18 mouse cellular contexts compared by ENCODE assay signal in genomic region chr2:156764022-156764421, GRCm38 (mm10). TPM values are rescaled to one million over a fixed set of nuclear protein-coding genes. Genes with fewer than 3 reads are reported as not detected.
DNase-seq lines count a peak whose midpoint lies in the region; ATAC-seq lines count a peak whose summit lies in the region.
"Had no signal": no experiment of that assay in that cellular context is flagged by ENCODE, and none has a peak within 500 bp of the region (broad histone marks: within the 10 kb centered on the region; RNA-seq: fewer than 3 reads in every experiment).

No protein-coding gene starts in this region.

- no peaks in the 10 kb centered on the region for H3K4me1 ChIP-seq in forebrain, embryonic 13.5 days
- H3K4me1 ChIP-seq in forebrain, embryonic 11.5 days (replicated peaks; ENCODE audit: control insufficient read depth, insufficient read depth, low read length) = no peaks in the 10 kb centered on the region
- no peaks in the 10 kb centered on the region for H3K4me1 ChIP-seq in hindbrain, embryonic 11.5 days (replicated peaks; ENCODE audit: control insufficient read depth, insufficient read depth, low read length)
- no peaks in the 10 kb centered on the region for H3K4me1 ChIP-seq in hindbrain, embryonic 14.5 days (replicated peaks; ENCODE audit: control insufficient read depth, insufficient read depth, low read length)
- H3K4me1 ChIP-seq in neural tube, embryonic 13.5 days (replicated peaks) = peaks cover 12% of the 10 kb centered on the region
- H3K4me1 ChIP-seq: midbrain, embryonic 12.5 days had no signal

- no peak overlapping the region for H3K9ac ChIP-seq in forebrain, embryonic 13.5 days
- H3K9ac ChIP-seq in forebrain, embryonic 11.5 days (ENCODE audit: low read length) = no peak overlapping the region
- no peak overlapping the region for H3K9ac ChIP-seq in hindbrain, embryonic 11.5 days (ENCODE audit: low read depth, low read length)
- H3K9ac ChIP-seq in hindbrain, embryonic 14.5 days = no peak overlapping the region
- no peak overlapping the region for H3K9ac ChIP-seq in neural tube, embryonic 13.5 days
- H3K9ac ChIP-seq: liver, embryonic 15.5 days; midbrain, embryonic 12.5 days; neural tube, embryonic 15.5 days had no signal

- H3K4me2 ChIP-seq in forebrain, embryonic 13.5 days = no peak overlapping the region
- no peak overlapping the region for H3K4me2 ChIP-seq in forebrain, embryonic 11.5 days (ENCODE audit: low read depth, low read length, severe bottlenecking)
- H3K4me2 ChIP-seq in hindbrain, embryonic 11.5 days (replicated peaks; ENCODE audit: low read depth, low read length) = no peak overlapping the region
- H3K4me2 ChIP-seq in hindbrain, embryonic 14.5 days (replicated peaks) = no peak overlapping the region
- no peak overlapping the region for H3K4me2 ChIP-seq in neural tube, embryonic 13.5 days
- H3K4me2 ChIP-seq: liver, embryonic 15.5 days; midbrain, embryonic 12.5 days; neural tube, embryonic 15.5 days had no signal

- no peak overlapping the region for H3K4me3 ChIP-seq in forebrain, embryonic 13.5 days
- H3K4me3 ChIP-seq in forebrain, embryonic 11.5 days (ENCODE audit: low read depth, low read length) = no peak overlapping the region
- H3K4me3 ChIP-seq in hindbrain, embryonic 11.5 days (ENCODE audit: low read depth, low read length) = no peak overlapping the region
- no peak overlapping the region for H3K4me3 ChIP-seq in hindbrain, embryonic 14.5 days (replicated peaks; ENCODE audit: low read length)
- no peak overlapping the region for H3K4me3 ChIP-seq in neural tube, embryonic 13.5 days
- H3K4me3 ChIP-seq: erythroblast, embryonic 14.5 days; liver, embryonic 15.5 days; midbrain, embryonic 12.5 days; neural tube, embryonic 15.5 days had no signal

- H3K27ac ChIP-seq in forebrain, embryonic 13.5 days = no peak overlapping the region
- H3K27ac ChIP-seq in forebrain, embryonic 11.5 days (ENCODE audit: low read depth, low read length) = no peak overlapping the region
- no peak overlapping the region for H3K27ac ChIP-seq in hindbrain, embryonic 11.5 days (ENCODE audit: low read depth, low read length)
- H3K27ac ChIP-seq in hindbrain, embryonic 14.5 days = no peak overlapping the region
- no peak overlapping the region for H3K27ac ChIP-seq in neural tube, embryonic 13.5 days (replicated peaks)
- H3K27ac ChIP-seq: liver, embryonic 15.5 days; midbrain, embryonic 12.5 days had no signal

- no peaks in the 10 kb centered on the region for H3K9me3 ChIP-seq in forebrain, embryonic 13.5 days (replicated peaks)
- no peaks in the 10 kb centered on the region for H3K9me3 ChIP-seq in forebrain, embryonic 11.5 days (ENCODE audit: control insufficient read depth, low read length)
- H3K9me3 ChIP-seq in hindbrain, embryonic 11.5 days (ENCODE audit: control insufficient read depth, low read length) = no peaks in the 10 kb centered on the region
- no peaks in the 10 kb centered on the region for H3K9me3 ChIP-seq in hindbrain, embryonic 14.5 days (ENCODE audit: control insufficient read depth, low read length)
- no peaks in the 10 kb centered on the region for H3K9me3 ChIP-seq in neural tube, embryonic 13.5 days
- H3K9me3 ChIP-seq: liver, embryonic 15.5 days; midbrain, embryonic 12.5 days; neural tube, embryonic 15.5 days had no signal

- intact Hi-C loops in left cerebral cortex, postnatal 10 days (cut with DNase I) = no loop called here

- peak; percentile 57 for ATAC-seq in forebrain, embryonic 13.5 days
- ATAC-seq in forebrain, embryonic 11.5 days (replicated peaks; ENCODE audit: low FRiP score) = no peak
- 0 out of 2 replicates have a peak, but pooled peaks have one; percentile 35 for ATAC-seq in hindbrain, embryonic 11.5 days (ENCODE audit: low FRiP score)
- ATAC-seq in hindbrain, embryonic 14.5 days (ENCODE audit: low FRiP score) = no peak
- ATAC-seq in neural tube, embryonic 13.5 days (ENCODE audit: low read depth) = peak; percentile 43; the same call in 1 of the 2 replicates
- ATAC-seq: CD4-positive, CD25-positive, alpha-beta regulatory T cell, adult 4 months; forebrain, embryonic 16.5 days had no signal

- DNase-seq in forebrain, embryonic 11.5 days (ENCODE audit: low spot score) = no peak
- no peak for DNase-seq in hindbrain, embryonic 11.5 days (ENCODE audit: low spot score)
- DNase-seq in hindbrain, embryonic 14.5 days (ENCODE audit: low spot score) = no peak
- no peak for DNase-seq in neural tube, embryonic 10.5 days (ENCODE audit: extremely low spot score, low spot score)
- DNase-seq in urinary bladder, postnatal 10 days (ENCODE audit: low spot score) = no peak
- no peak for DNase-seq in left cerebral cortex, postnatal 10 days (ENCODE audit: extremely low spot score in 1 of 2, low spot score in 2 of 2)
- DNase-seq: cerebellum, adult 2 months; kidney, adult 11 months; kidney, postnatal 4 days; thymus, postnatal 36 days had no signal

- H3K27me3 ChIP-seq in forebrain, embryonic 13.5 days = no peaks in the 10 kb centered on the region
- no peaks in the 10 kb centered on the region for H3K27me3 ChIP-seq in forebrain, embryonic 11.5 days (ENCODE audit: control insufficient read depth, insufficient read depth, low read length)
- no peaks in the 10 kb centered on the region for H3K27me3 ChIP-seq in hindbrain, embryonic 11.5 days (ENCODE audit: control insufficient read depth, insufficient read depth, low read length)
- H3K27me3 ChIP-seq in hindbrain, embryonic 14.5 days (ENCODE audit: control insufficient read depth, insufficient read depth, low read length) = no peaks in the 10 kb centered on the region
- no peaks in the 10 kb centered on the region for H3K27me3 ChIP-seq in neural tube, embryonic 13.5 days
- H3K27me3 ChIP-seq: liver, embryonic 15.5 days; midbrain, embryonic 12.5 days; neural tube, embryonic 15.5 days had no signal

- WGBS in forebrain, embryonic 13.5 days = 93% methylated on average over 10 of the region's 10 CpGs
- 96% methylated on average over 10 of the region's 10 CpGs for WGBS in forebrain, embryonic 11.5 days
- WGBS in hindbrain, embryonic 11.5 days = 94% methylated on average over 10 of the region's 10 CpGs
- 91% methylated on average over 10 of the region's 10 CpGs for WGBS in hindbrain, embryonic 14.5 days
- 92% methylated on average over 10 of the region's 10 CpGs for WGBS in neural tube, embryonic 13.5 days

- H3K36me3 ChIP-seq in forebrain, embryonic 13.5 days (ENCODE audit: poor library complexity, severe bottlenecking) = peaks cover 63% of the 10 kb centered on the region
- peaks cover 15% of the 10 kb centered on the region for H3K36me3 ChIP-seq in forebrain, embryonic 11.5 days (ENCODE audit: control insufficient read depth, insufficient read depth, low read length)
- peaks cover 15% of the 10 kb centered on the region for H3K36me3 ChIP-seq in hindbrain, embryonic 11.5 days (ENCODE audit: control insufficient read depth, insufficient read depth, low read length)
- H3K36me3 ChIP-seq in hindbrain, embryonic 14.5 days (replicated peaks; ENCODE audit: control insufficient read depth, insufficient read depth) = peaks cover 62% of the 10 kb centered on the region
- H3K36me3 ChIP-seq in neural tube, embryonic 13.5 days = peaks cover 60% of the 10 kb centered on the region

RNA-seq across cellular contexts. Expression of gene Myl9, which starts 11.2 kb away (rescaled TPM):
- polyA plus RNA-seq in forebrain, embryonic 13.5 days (2015; fragmentation: Nextera tagmentation; extraction: Ambion mirVana) = 28.1 and 28.4 TPM in 2 replicates
- 105 and 121 TPM in 2 replicates for polyA plus RNA-seq in forebrain, embryonic 11.5 days (2014; fragmentation: Nextera tagmentation; extraction: Ambion mirVana)
- polyA plus RNA-seq in hindbrain, embryonic 11.5 days (2014; fragmentation: Nextera tagmentation; extraction: Ambion mirVana) = 96.1 and 133 TPM in 2 replicates
- 41.4 and 47.1 TPM in 2 replicates for polyA plus RNA-seq in hindbrain, embryonic 14.5 days (2014; fragmentation: Nextera tagmentation; extraction: Ambion mirVana)
- 55.2 and 56.0 TPM in 2 replicates for polyA plus RNA-seq in neural tube, embryonic 13.5 days (2015; fragmentation: Nextera tagmentation; extraction: Ambion mirVana)
- total RNA-seq in left cerebral cortex, postnatal 10 days (2021) = 10 to 100 TPM; 17.5 to 20.6 TPM
- polyA plus RNA-seq: CD4-positive, CD25-positive, alpha-beta regulatory T cell, adult 4 months had no signal

Comparison
In these comparisons a context has a peak if more than half of its experiments do, and no peak if none do; other contexts are left out.
1. ATAC-seq: peak in forebrain, embryonic 13.5 days (single experiment), hindbrain, embryonic 11.5 days (single experiment) and neural tube, embryonic 13.5 days (single experiment); none in forebrain, embryonic 11.5 days (single experiment) and hindbrain, embryonic 14.5 days (single experiment).